Mouse (Mus musculus) ES-Bruce4 (cell line): ENCODE data around the gene Ankrd34b.

Source experiments
- EP300 ChIP-seq: IDR thresholded peaks from 2 replicates; pipeline ENCODE4 v1.6.1; 2011; ENCODE audit warnings: low read depth, low read length; ENCODE audit not compliant: insufficient read depth
- POLR2A ChIP-seq: IDR thresholded peaks from one replicate; pipeline ENCODE4 v1.8.1; 2011; ENCODE audit warnings: low read length; ENCODE audit not compliant: insufficient read depth

DNA sequence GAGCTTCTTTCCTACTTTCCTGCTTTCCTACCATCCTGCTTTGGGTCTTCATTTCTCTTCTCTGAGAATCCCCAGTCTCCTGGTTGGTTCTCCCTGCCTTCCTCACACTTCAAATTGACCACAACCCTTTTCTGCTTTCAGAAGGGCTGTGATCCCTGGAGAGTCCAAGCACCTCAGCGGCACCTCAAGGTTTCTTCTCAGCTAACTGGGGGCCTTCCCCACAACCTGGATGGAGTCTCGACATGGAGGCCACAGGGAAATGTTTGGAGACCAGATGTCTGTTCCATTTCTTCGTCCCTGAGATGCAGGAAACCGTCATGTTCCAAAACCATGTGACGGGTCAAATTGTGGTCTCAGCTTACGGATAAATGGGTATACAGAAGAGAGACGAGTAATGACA, 21.2 kb downstream of the Ankrd34b start:
- TF ChIP-seq POLR2A, result no peak
- no peak for TF ChIP-seq EP300
